Mouse (Mus musculus): Measurements from ENCODE around the gene Golga2. TPM values are rescaled to one million over a fixed set of nuclear protein-coding genes. Genes with fewer than 3 reads are reported as not detected.

Gene Golga2
- polyA plus RNA-seq, 1 experiment = 39.3 TPM

- no peaks in the 10 kb centered on the region for H3K9me3 ChIP-seq (replicated peaks; ENCODE audit: control insufficient read depth, insufficient read depth, low read length, poor library complexity, severe bottlenecking)
- no peak for TF ChIP-seq CTCF (IDR thresholded peaks at IDR 0.05; ENCODE audit: low read depth, low read length)
- no peak for TF ChIP-seq EP300 (IDR thresholded peaks at IDR 0.05; ENCODE audit: insufficient read depth, low read depth, low read length)
- no peak for TF ChIP-seq POLR2A (IDR thresholded peaks at IDR 0.05; ENCODE audit: insufficient read depth, low read length)
- no peaks in the 10 kb centered on the region for H3K36me3 ChIP-seq (ENCODE audit: control insufficient read depth, insufficient read depth, low read length, poor library complexity, severe bottlenecking)
- no peak overlapping the region for H3K27ac ChIP-seq (ENCODE audit: insufficient read depth, low read length)
- no peak overlapping the region for H3K9ac ChIP-seq (ENCODE audit: low read depth, poor library complexity, severe bottlenecking)
- H3K27me3 ChIP-seq (ENCODE audit: control insufficient read depth, insufficient read depth, low read length, poor library complexity, severe bottlenecking) = no peaks in the 10 kb centered on the region
- H3K4me3 ChIP-seq (ENCODE audit: low read depth, low read length) = no peak overlapping the region
- H3K4me1 ChIP-seq (ENCODE audit: control insufficient read depth, insufficient read depth, low read length) = peaks cover 1% of the 10 kb centered on the region
Measured at GRCm38 (mm10) chr2:32332159-32332558, 45.0 kb downstream of the Golga2 start.

DNA sequence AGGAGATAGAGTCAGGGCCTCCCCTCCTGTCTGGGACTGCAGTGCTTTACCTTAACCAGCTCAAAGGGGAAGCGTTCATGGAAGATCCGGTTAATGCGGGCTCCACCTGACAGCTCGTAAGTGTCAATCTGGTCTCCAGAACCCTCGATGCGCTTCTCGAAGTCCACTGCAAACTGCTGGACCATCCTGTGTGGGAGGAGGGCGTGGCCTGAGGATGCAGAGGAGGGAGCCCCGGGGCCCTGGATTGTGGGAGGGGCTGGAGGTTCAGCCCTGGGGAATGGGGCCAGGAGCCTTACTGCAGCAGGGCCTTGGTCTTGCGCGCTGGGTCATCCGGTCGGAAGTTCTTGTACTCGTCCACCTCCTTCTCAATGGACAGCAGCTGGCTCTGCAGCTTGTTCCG, 48.7 kb downstream of the Golga2 start:
- no peaks in the 10 kb centered on the region for H3K27me3 ChIP-seq (ENCODE audit: control insufficient read depth, insufficient read depth, low read length, poor library complexity, severe bottlenecking)
- H3K4me3 ChIP-seq (ENCODE audit: low read depth, low read length) = no peak overlapping the region
- TF ChIP-seq EP300 (IDR thresholded peaks at IDR 0.05; ENCODE audit: insufficient read depth, low read depth, low read length) = no peak
- TF ChIP-seq CTCF (IDR thresholded peaks at IDR 0.05; ENCODE audit: low read depth, low read length) = no peak
- no peak for TF ChIP-seq POLR2A (IDR thresholded peaks at IDR 0.05; ENCODE audit: insufficient read depth, low read length)
- no peaks in the 10 kb centered on the region for H3K36me3 ChIP-seq (ENCODE audit: control insufficient read depth, insufficient read depth, low read length, poor library complexity, severe bottlenecking)
- H3K9me3 ChIP-seq (replicated peaks; ENCODE audit: control insufficient read depth, insufficient read depth, low read length, poor library complexity, severe bottlenecking) = no peaks in the 10 kb centered on the region
- H3K4me1 ChIP-seq (ENCODE audit: control insufficient read depth, insufficient read depth, low read length) = no peaks in the 10 kb centered on the region
- no peak overlapping the region for H3K9ac ChIP-seq (ENCODE audit: low read depth, poor library complexity, severe bottlenecking)
- no peak overlapping the region for H3K27ac ChIP-seq (ENCODE audit: insufficient read depth, low read length)

DNA sequence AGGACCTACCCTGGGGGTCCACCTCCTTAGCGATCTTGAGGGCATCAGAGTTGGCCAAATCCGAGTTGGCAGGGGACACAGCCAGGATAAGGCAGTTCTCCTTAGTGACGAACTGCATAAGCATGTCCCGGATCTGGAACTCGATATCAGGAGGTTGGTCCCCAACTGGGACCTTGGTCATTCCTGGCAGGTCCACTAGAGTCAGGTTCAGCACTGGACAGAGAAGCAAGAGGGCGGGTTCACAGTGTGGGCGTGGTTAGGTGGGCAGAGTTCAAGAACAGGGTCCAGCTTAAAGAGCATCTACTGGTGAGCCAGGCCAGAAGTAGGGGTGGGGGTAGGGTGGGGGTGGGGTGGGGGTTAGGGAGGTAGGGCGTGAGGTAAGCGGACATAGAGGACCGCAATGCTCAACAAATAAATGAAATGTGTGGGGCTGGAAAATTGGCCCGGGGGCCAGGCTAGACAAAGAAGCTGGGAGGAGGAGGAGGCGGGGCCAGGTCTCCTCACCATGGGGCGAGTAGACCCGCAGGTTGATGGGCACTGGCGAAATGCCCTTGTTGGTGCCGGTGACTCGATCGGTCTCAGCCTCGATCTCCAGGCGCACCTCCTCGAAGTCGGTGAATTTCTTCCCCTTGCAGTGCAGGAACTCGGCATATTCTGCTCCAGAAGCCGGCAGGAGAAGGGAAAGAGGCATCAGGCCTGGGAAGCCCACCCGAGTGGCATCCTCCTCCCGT, 52.9 kb downstream of the Golga2 start:
- Histone ChIP-seq H3K4me3 (ENCODE audit: low read depth, low read length) (no peak overlapping the region), H3K9me3 (replicated peaks; ENCODE audit: control insufficient read depth, insufficient read depth, low read length, poor library complexity, severe bottlenecking) (no peaks in the 10 kb centered on the region), H3K9ac (ENCODE audit: low read depth, poor library complexity, severe bottlenecking) (no peak overlapping the region), H3K27me3 (ENCODE audit: control insufficient read depth, insufficient read depth, low read length, poor library complexity, severe bottlenecking) (no peaks in the 10 kb centered on the region), H3K36me3 (ENCODE audit: control insufficient read depth, insufficient read depth, low read length, poor library complexity, severe bottlenecking) (no peaks in the 10 kb centered on the region), H3K4me1 (ENCODE audit: control insufficient read depth, insufficient read depth, low read length) (no peaks in the 10 kb centered on the region), H3K27ac (ENCODE audit: insufficient read depth, low read length) (no peak overlapping the region)
- TF ChIP-seq EP300 (IDR thresholded peaks at IDR 0.05; ENCODE audit: insufficient read depth, low read depth, low read length) (no peak), CTCF (IDR thresholded peaks at IDR 0.05; ENCODE audit: low read depth, low read length) (no peak), POLR2A (IDR thresholded peaks at IDR 0.05; ENCODE audit: insufficient read depth, low read length) (no peak)

- Histone ChIP-seq H3K36me3 (ENCODE audit: control insufficient read depth, insufficient read depth, low read length, poor library complexity, severe bottlenecking) (no peaks in the 10 kb centered on the region), H3K4me1 (ENCODE audit: control insufficient read depth, insufficient read depth, low read length) (no peaks in the 10 kb centered on the region)
- TF ChIP-seq EP300 (IDR thresholded peaks at IDR 0.05; ENCODE audit: insufficient read depth, low read depth, low read length) (no peak), POLR2A (IDR thresholded peaks at IDR 0.05; ENCODE audit: insufficient read depth, low read length) (no peak), CTCF (IDR thresholded peaks at IDR 0.05; ENCODE audit: low read depth, low read length) (no peak)
Measured at GRCm38 (mm10) chr2:32340836-32341633, 53.9 kb downstream of the Golga2 start.

DNA sequence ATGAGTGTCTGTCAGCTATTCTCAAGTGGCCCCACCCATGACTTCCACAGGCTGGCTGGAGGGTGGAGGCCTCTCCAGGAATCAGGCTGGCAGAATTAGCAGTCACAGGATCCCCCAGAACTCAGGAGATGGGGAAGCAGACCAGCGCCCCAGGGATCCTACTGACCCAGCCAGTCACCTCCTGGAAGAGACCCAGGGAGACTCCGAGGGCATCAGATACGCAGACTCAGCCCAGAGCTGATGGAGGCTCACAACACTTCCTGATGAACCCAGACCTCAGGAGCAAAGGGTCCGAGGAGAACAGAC, 54.4 kb downstream of the Golga2 start:
- Histone ChIP-seq H3K9me3 (replicated peaks; ENCODE audit: control insufficient read depth, insufficient read depth, low read length, poor library complexity, severe bottlenecking) (no peaks in the 10 kb centered on the region), H3K4me1 (ENCODE audit: control insufficient read depth, insufficient read depth, low read length) (no peaks in the 10 kb centered on the region), H3K27ac (ENCODE audit: insufficient read depth, low read length) (no peak overlapping the region), H3K9ac (ENCODE audit: low read depth, poor library complexity, severe bottlenecking) (no peak overlapping the region), H3K4me3 (ENCODE audit: low read depth, low read length) (no peak overlapping the region), H3K27me3 (ENCODE audit: control insufficient read depth, insufficient read depth, low read length, poor library complexity, severe bottlenecking) (no peaks in the 10 kb centered on the region), H3K36me3 (ENCODE audit: control insufficient read depth, insufficient read depth, low read length, poor library complexity, severe bottlenecking) (no peaks in the 10 kb centered on the region)
- TF ChIP-seq CTCF (IDR thresholded peaks at IDR 0.05; ENCODE audit: low read depth, low read length) = no peak
- no peak for TF ChIP-seq POLR2A (IDR thresholded peaks at IDR 0.05; ENCODE audit: insufficient read depth, low read length)
- TF ChIP-seq EP300 (IDR thresholded peaks at IDR 0.05; ENCODE audit: insufficient read depth, low read depth, low read length) = no peak

More at GRCm38 (mm10) chr2:32340836-32341633, 53.9 kb downstream of the Golga2 start:
- no peaks in the 10 kb centered on the region for H3K27me3 ChIP-seq (ENCODE audit: control insufficient read depth, insufficient read depth, low read length, poor library complexity, severe bottlenecking)
- no peak overlapping the region for H3K9ac ChIP-seq (ENCODE audit: low read depth, poor library complexity, severe bottlenecking)
- no peaks in the 10 kb centered on the region for H3K9me3 ChIP-seq (replicated peaks; ENCODE audit: control insufficient read depth, insufficient read depth, low read length, poor library complexity, severe bottlenecking)
- no peak overlapping the region for H3K4me3 ChIP-seq (ENCODE audit: low read depth, low read length)
- no peak overlapping the region for H3K27ac ChIP-seq (ENCODE audit: insufficient read depth, low read length)

- no peak for TF ChIP-seq POLR2A (IDR thresholded peaks at IDR 0.05; ENCODE audit: insufficient read depth, low read length)
- no peak for TF ChIP-seq CTCF (IDR thresholded peaks at IDR 0.05; ENCODE audit: low read depth, low read length)
- no peak for TF ChIP-seq EP300 (IDR thresholded peaks at IDR 0.05; ENCODE audit: insufficient read depth, low read depth, low read length)
- no peak overlapping the region for H3K4me3 ChIP-seq (ENCODE audit: low read depth, low read length)
- no peaks in the 10 kb centered on the region for H3K27me3 ChIP-seq (ENCODE audit: control insufficient read depth, insufficient read depth, low read length, poor library complexity, severe bottlenecking)
- H3K9me3 ChIP-seq (replicated peaks; ENCODE audit: control insufficient read depth, insufficient read depth, low read length, poor library complexity, severe bottlenecking) = no peaks in the 10 kb centered on the region
- no peaks in the 10 kb centered on the region for H3K36me3 ChIP-seq (ENCODE audit: control insufficient read depth, insufficient read depth, low read length, poor library complexity, severe bottlenecking)
- no peaks in the 10 kb centered on the region for H3K4me1 ChIP-seq (ENCODE audit: control insufficient read depth, insufficient read depth, low read length)
- H3K9ac ChIP-seq (ENCODE audit: low read depth, poor library complexity, severe bottlenecking) = no peak overlapping the region
- no peak overlapping the region for H3K27ac ChIP-seq (ENCODE audit: insufficient read depth, low read length)
Measured at GRCm38 (mm10) chr2:32342039-32342438, 54.9 kb downstream of the Golga2 start.

All from ES-Bruce4 (cell line).